Mouse (Mus musculus) lung, embryonic 14.5 days (tissue): Measurements from ENCODE around the gene Sacs. TPM values are rescaled to one million over a fixed set of nuclear protein-coding genes. Genes with fewer than 3 reads are reported as not detected.

Experiments
- ATAC-seq: fragments of 200-750 bp; cut with Nextera tagmentation; 2 replicates; pipeline ENCODE4 v1.8.0; 2017; ENCODE audit warnings: mild to moderate bottlenecking, moderate TSS enrichment, moderate library complexity; ENCODE audit not compliant: insufficient read depth
- DNase-seq: peaks from one replicate; pipeline ENCODE4 v3.0.0-alpha.2; 2015
- H3K27ac ChIP-seq: fragments of 300-500 bp; sonication (generic); 2 replicates; pipeline ENCODE4 v1.5.1; 2014; ENCODE audit warnings: low read depth, mild to moderate bottlenecking, moderate library complexity
- H3K27me3 ChIP-seq: fragments of 300-500 bp; sonication (generic); 2 replicates; pipeline ENCODE4 v1.6.1; 2014; ENCODE audit warnings: low read length, control low read depth; ENCODE audit not compliant: insufficient read depth
- H3K36me3 ChIP-seq: fragments of 300-500 bp; sonication (generic); 2 replicates; pipeline ENCODE4 v1.6.1; 2014; ENCODE audit warnings: control low read depth; ENCODE audit not compliant: insufficient read depth
- H3K4me1 ChIP-seq: fragments of 300-500 bp; sonication (generic); 2 replicates; pipeline ENCODE4 v1.6.1; 2014; ENCODE audit warnings: antibody characterized with exemption, control low read depth; ENCODE audit not compliant: insufficient read depth
- H3K4me2 ChIP-seq: fragments of 300-500 bp; sonication (generic); 2 replicates; pipeline ENCODE4 v1.6.1; 2014; ENCODE audit warnings: mild to moderate bottlenecking
- H3K4me3 ChIP-seq: fragments of 300-500 bp; sonication (generic); 2 replicates; pipeline ENCODE4 v1.5.1; 2014; ENCODE audit warnings: low read depth, low read length
- H3K9ac ChIP-seq: fragments of 300-500 bp; sonication (generic); 2 replicates; pipeline ENCODE4 v1.6.1; 2014
- H3K9me3 ChIP-seq: fragments of 300-500 bp; sonication (generic); 2 replicates; pipeline ENCODE4 v1.6.1; 2016; ENCODE audit warnings: low read depth, low read length, control low read depth
- CTCF ChIP-seq: IDR thresholded peaks from 2 replicates; pipeline ENCODE4 v1.5.1; 2016; ENCODE audit warnings: antibody characterized with exemption, low read depth
- WGBS: fragments of 180-500 bp; shearing (Covaris S2); extraction: QIAGEN DNeasy Blood & Tissue Kit; methylation state at CpG from one replicate; pipeline ENCODE4 v1.1.7; 2014; 5-methylcytosine and 5-hydroxymethylcytosine counted together
- polyA plus RNA-seq: library from polyadenylated mRNA; unstranded; fragments of >200 nt; fragmentation: Nextera tagmentation; extraction: Ambion mirVana; gene quantifications from 2 replicates; pipeline ENCODE4 v1.2.1, GENCODE M21; 2014

Gene Sacs
- polyA plus RNA-seq, 1 experiment from 2014 or later, result 3.6 TPM

- Histone ChIP-seq H3K27ac (no peak overlapping the region), H3K9me3 (no peaks in the 10 kb centered on the region), H3K4me2 (no peak overlapping the region), H3K4me1 (no peaks in the 10 kb centered on the region), H3K4me3 (no peak overlapping the region), H3K9ac (no peak overlapping the region), H3K36me3 (no peaks in the 10 kb centered on the region), H3K27me3 (no peaks in the 10 kb centered on the region)
- DNase-seq (peak; percentile 26), ATAC-seq (no peak)
- WGBS, result 18% methylated on average over 3 of the region's 3 CpGs
- no peak for TF ChIP-seq CTCF
Measured at GRCm38 (mm10) chr14:61259084-61259483, 120.8 kb downstream of the Sacs start.

GRCm38 (mm10) chr14:61267908-61268475, 129.7 kb downstream of the Sacs start:
- no peak for TF ChIP-seq CTCF
- Histone ChIP-seq H3K27ac (no peak overlapping the region), H3K9ac (no peak overlapping the region), H3K4me3 (no peak overlapping the region), H3K9me3 (0 out of 2 replicates have a peak, but pooled peaks cover 4% of the 10 kb centered on the region), H3K36me3 (no peaks in the 10 kb centered on the region), H3K27me3 (0 out of 2 replicates have a peak, but pooled peaks cover 1% of the 10 kb centered on the region), H3K4me1 (no peaks in the 10 kb centered on the region), H3K4me2 (no peak overlapping the region)
- ATAC-seq, result no peak
- 61% methylated on average over 5 of the region's 5 CpGs for WGBS
- DNase-seq, result no peak

DNA sequence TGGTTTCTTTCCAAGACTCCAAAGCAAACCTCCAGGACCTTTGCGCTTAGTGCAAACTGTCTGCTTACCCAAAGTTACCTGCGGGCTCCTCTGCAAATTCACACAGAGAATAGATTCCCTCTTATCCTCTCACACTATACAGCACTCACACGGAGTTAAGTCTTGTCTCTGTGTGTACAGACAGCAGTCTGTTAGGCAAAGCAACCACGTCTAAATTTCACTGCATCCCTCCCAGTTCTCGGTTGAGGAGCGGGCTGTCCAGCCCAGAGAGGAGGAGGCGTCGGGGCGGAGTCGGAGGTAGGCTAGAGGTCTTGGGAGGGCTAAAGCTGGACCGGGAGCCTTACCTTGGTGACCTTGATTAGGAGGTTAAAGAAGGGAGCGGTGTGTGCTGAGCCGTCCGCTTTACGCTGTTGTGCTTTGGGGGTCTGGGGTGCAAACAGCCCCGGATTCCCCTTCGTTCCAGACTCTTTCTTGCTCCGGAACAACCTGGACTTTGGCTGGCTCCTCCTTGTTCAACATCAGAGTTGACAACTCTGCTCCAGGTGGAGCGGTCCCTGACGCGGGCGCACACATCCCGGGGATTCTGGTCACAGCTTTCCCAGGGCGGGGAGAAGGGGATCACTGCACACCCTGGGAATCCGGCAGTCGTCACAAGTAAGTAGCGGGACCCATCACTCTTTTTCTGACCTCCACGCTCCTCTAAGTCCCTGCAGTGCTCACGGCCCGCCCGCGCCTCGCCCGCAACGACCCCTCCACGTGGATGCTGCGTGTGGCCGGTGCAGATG, 136.3 kb downstream of the Sacs start:
- Histone ChIP-seq H3K9ac (no peak overlapping the region), H3K4me1 (no peaks in the 10 kb centered on the region), H3K4me3 (peak overlapping the region; percentile 18), H3K36me3 (no peaks in the 10 kb centered on the region), H3K27ac (no peak overlapping the region), H3K27me3 (peaks cover 24% of the 10 kb centered on the region), H3K9me3 (no peaks in the 10 kb centered on the region), H3K4me2 (peak overlapping the region; percentile 48)
- DNase-seq, result no peak
- ATAC-seq, result no peak
- TF ChIP-seq CTCF, result no peak
- 4% methylated on average over 38 of the region's 38 CpGs for WGBS

GRCm38 (mm10) chr14:61277285-61277684, 139.0 kb downstream of the Sacs start:
- Histone ChIP-seq H3K36me3 (no peaks in the 10 kb centered on the region), H3K27me3 (peaks cover 24% of the 10 kb centered on the region), H3K27ac (no peak overlapping the region), H3K4me2 (no peak overlapping the region), H3K4me1 (no peaks in the 10 kb centered on the region), H3K9ac (no peak overlapping the region), H3K9me3 (no peaks in the 10 kb centered on the region), H3K4me3 (no peak overlapping the region)
- DNase-seq (peak; percentile 38), ATAC-seq (no peak)
- peak; percentile 77 for TF ChIP-seq CTCF
- WGBS, result 24% methylated on average over 1 of the region's 1 CpGs

DNA sequence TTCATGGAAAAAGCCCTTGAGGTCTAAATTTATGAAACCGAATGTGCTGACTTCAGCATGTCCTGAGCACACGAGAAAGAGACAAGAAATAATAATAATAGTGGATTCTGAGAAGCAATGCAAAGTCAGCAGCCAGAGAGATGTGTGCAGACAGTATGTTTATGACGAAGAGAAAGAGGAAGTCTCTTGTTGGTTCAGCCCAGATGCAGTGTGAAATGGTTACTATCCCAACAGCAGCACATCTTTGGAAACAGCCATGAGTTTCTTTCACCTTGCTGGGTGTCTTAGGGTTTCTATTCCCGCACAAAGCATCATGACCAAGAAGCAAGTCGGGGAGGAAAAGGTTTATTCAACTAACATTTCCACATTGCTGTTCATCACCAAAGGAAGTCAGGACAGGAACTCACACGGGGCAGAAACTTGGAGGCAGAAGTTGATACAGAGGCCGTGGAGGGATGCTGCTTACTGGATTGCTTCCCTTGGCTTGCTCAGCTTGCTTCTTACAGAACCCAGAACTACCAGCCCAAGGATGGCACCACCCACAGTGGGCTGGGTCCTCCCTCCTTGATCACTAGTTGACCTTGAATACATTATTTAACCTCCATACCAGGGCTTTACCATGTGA, 140.5 kb downstream of the Sacs start:
- ATAC-seq, result no peak
- H3K4me2 ChIP-seq, result no peak overlapping the region
- TF ChIP-seq CTCF, result no peak
- 73% methylated on average over 7 of the region's 7 CpGs for WGBS
- peaks cover 19% of the 10 kb centered on the region for H3K27me3 ChIP-seq
- no peak overlapping the region for H3K27ac ChIP-seq
- no peak overlapping the region for H3K9ac ChIP-seq
- no peaks in the 10 kb centered on the region for H3K9me3 ChIP-seq
- no peaks in the 10 kb centered on the region for H3K4me1 ChIP-seq
- no peaks in the 10 kb centered on the region for H3K36me3 ChIP-seq
- DNase-seq, result no peak
- H3K4me3 ChIP-seq, result no peak overlapping the region

DNA sequence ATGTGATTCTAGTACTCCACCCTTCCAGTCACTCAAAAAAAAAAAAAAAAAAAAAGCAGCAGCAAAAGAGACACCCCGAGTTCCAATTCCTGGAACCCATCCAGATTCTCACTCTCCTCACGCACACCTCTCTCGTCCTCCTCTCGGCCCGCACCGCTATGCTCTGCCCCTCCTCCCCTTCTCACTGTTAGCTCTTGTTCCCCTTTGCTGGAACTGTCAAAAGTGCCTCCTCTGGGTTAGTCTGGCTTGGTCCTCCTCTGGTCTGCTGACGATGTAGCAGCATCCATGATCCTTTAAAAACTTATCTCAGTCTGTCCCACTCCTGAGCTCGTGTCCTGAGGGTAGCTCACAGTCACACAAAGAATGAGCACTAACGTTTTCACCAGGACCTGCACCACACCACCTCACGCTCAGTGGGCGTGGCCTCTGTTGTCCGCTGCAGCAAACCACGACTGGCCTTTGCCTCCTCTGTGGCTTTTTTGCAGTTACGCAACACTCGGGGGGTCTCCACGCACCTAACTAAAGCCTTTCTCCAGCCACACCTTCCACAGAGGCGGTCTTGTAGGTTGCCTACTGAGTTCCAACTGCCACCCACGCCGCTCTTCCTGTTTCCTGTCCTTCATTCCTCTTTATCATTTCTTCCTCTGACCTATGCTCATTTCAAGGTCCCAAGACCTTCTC, 150.5 kb downstream of the Sacs start:
- H3K27me3 ChIP-seq, result no peaks in the 10 kb centered on the region
- H3K9me3 ChIP-seq, result no peaks in the 10 kb centered on the region
- no peak overlapping the region for H3K27ac ChIP-seq
- DNase-seq, result no peak
- WGBS, result 49% methylated on average over 19 of the region's 19 CpGs
- no peak overlapping the region for H3K4me3 ChIP-seq
- H3K4me2 ChIP-seq, result no peak overlapping the region
- TF ChIP-seq CTCF, result no peak
- no peak for ATAC-seq
- H3K4me1 ChIP-seq, result no peaks in the 10 kb centered on the region
- H3K9ac ChIP-seq, result no peak overlapping the region
- no peaks in the 10 kb centered on the region for H3K36me3 ChIP-seq

Other genes starting within 250 kb of the Sacs start
- gene Tnfrsf19, start 92.0 kb upstream of the Sacs start, polyA plus RNA-seq, result 148 and 159 TPM in 2 replicates
- 0.45 and 1.2 TPM in 2 replicates for gene Sgcg, start 120.0 kb downstream of the Sacs start, polyA plus RNA-seq
- gene Arl11, start 171.3 kb downstream of the Sacs start, polyA plus RNA-seq, result 0.43 and 0.78 TPM in 2 replicates
- gene Ebpl, start 222.0 kb downstream of the Sacs start, polyA plus RNA-seq, result 8.8 and 9.4 TPM in 2 replicates